Mouse (Mus musculus) MEL (cell line): ENCODE results near the gene N4bp2l2. TPM values are rescaled to one million over a fixed set of nuclear protein-coding genes. Genes with fewer than 3 reads are reported as not detected.
A peak's percentile ranks its signal among the peaks of the same experiment; 100 is the strongest.

Experiments used
- DNase-seq: peaks from one replicate; pipeline ENCODE4 v3.0.0; 2011; ENCODE audit warnings: low read depth, low spot score
- H3K27ac ChIP-seq: 2 replicates; pipeline ENCODE4 v1.5.1; 2012; ENCODE audit warnings: low read depth, mild to moderate bottlenecking, control low read depth, low read length, moderate library complexity; ENCODE audit not compliant: control insufficient read depth
- H3K27me3 ChIP-seq, 2 experiments: fragments of 150-350 bp in 1 of 2; sonication (generic) in 1 of 2; 2 replicates each; pipeline ENCODE4 v1.6.1; 2012; ENCODE audit warnings: low read length in 2 of 2, mild to moderate bottlenecking in 2 of 2, improper control_type of control experiment in 1 of 2, moderate library complexity in 1 of 2; ENCODE audit not compliant: insufficient read depth in 2 of 2, control insufficient read depth in 1 of 2
- H3K36me3 ChIP-seq, 2 experiments: 2 replicates each; pipeline ENCODE4 v1.6.1; 2012 to 2014; ENCODE audit warnings: low read length in 2 of 2, improper control_type of control experiment in 1 of 2, inconsistent platforms in 1 of 2, mild to moderate bottlenecking in 1 of 2; ENCODE audit not compliant: insufficient read depth in 2 of 2, control insufficient read depth in 1 of 2
- H3K4me1 ChIP-seq, 2 experiments: fragments of 150-350 bp in 1 of 2; sonication (generic) in 1 of 2; 2 replicates each; pipeline ENCODE4 v1.6.1; 2012; ENCODE audit warnings: low read length in 2 of 2, improper control_type of control experiment in 1 of 2, mild to moderate bottlenecking in 1 of 2; ENCODE audit not compliant: insufficient read depth in 2 of 2, control insufficient read depth in 1 of 2
- H3K4me3 ChIP-seq, 2 experiments: fragments of 150-350 bp in 1 of 2; sonication (generic) in 1 of 2; 2 replicates each; pipeline ENCODE4 v1.5.1; 2012; ENCODE audit warnings: low read depth in 2 of 2, low read length in 2 of 2, mild to moderate bottlenecking in 2 of 2, moderate library complexity in 2 of 2, control low read depth in 1 of 2, improper control_type of control experiment in 1 of 2; ENCODE audit not compliant: control insufficient read depth in 1 of 2, insufficient read depth in 1 of 2
- H3K79me2 ChIP-seq: 2 replicates; pipeline ENCODE4 v1.6.1; 2012; ENCODE audit warnings: mild to moderate bottlenecking, low read length, moderate library complexity; ENCODE audit not compliant: control insufficient read depth, poor library complexity, insufficient read depth
- H3K9ac ChIP-seq: 2 replicates; pipeline ENCODE4 v1.6.1; 2012; ENCODE audit warnings: low read depth, mild to moderate bottlenecking, control low read depth, low read length, moderate library complexity; ENCODE audit not compliant: control insufficient read depth, poor library complexity, severe bottlenecking
- H3K9me3 ChIP-seq: fragments of 150-350 bp; sonication (generic); replicated peaks from 2 replicates; pipeline ENCODE4 v1.6.1; 2012; ENCODE audit warnings: mild to moderate bottlenecking, low read length, improper control_type of control experiment, moderate library complexity; ENCODE audit not compliant: insufficient read depth
- BHLHE40 ChIP-seq: IDR thresholded peaks from 2 replicates; pipeline ENCODE4 v1.6.1; 2012; ENCODE audit warnings: low read depth, mild to moderate bottlenecking, inconsistent platforms, low read length, improper control_type of control experiment, borderline replicate concordance
- E2F4 ChIP-seq: IDR thresholded peaks from 2 replicates; pipeline ENCODE4 v1.6.1; 2011; ENCODE audit warnings: low read depth, low read length, improper control_type of control experiment, borderline replicate concordance
- ELF1 ChIP-seq: IDR thresholded peaks from 2 replicates; pipeline ENCODE4 v1.6.1; 2014; ENCODE audit warnings: low read depth, mild to moderate bottlenecking, inconsistent platforms, low read length, improper control_type of control experiment, moderate library complexity
- ETS1 ChIP-seq: IDR thresholded peaks from 2 replicates; pipeline ENCODE4 v1.6.1; 2012; ENCODE audit warnings: low read depth, mild to moderate bottlenecking, inconsistent platforms, low read length, improper control_type of control experiment, moderate library complexity
- GABPA ChIP-seq: IDR thresholded peaks from 2 replicates; pipeline ENCODE4 v1.6.1; 2012; ENCODE audit warnings: low read depth, mild to moderate bottlenecking, inconsistent platforms, low read length, improper control_type of control experiment, moderate library complexity
- GATA1 ChIP-seq: IDR thresholded peaks from 2 replicates; pipeline ENCODE4 v1.6.1; 2011; ENCODE audit warnings: low read depth, low read length, improper control_type of control experiment
- HCFC1 ChIP-seq: IDR thresholded peaks from 2 replicates; pipeline ENCODE4 v1.6.1; 2012; ENCODE audit warnings: low read depth, mild to moderate bottlenecking, inconsistent platforms, low read length, improper control_type of control experiment, moderate library complexity
- JUND ChIP-seq: IDR thresholded peaks from 2 replicates; pipeline ENCODE4 v1.6.1; 2011; ENCODE audit warnings: low read depth, mild to moderate bottlenecking, improper control_type of control experiment, low read length
- MAFK ChIP-seq: IDR thresholded peaks from 2 replicates; pipeline ENCODE4 v1.6.1; 2011; ENCODE audit warnings: low read depth, mild to moderate bottlenecking, low read length, improper control_type of control experiment, borderline replicate concordance
- MAX ChIP-seq: IDR thresholded peaks from 2 replicates; pipeline ENCODE4 v1.6.1; 2011; ENCODE audit warnings: low read length, improper control_type of control experiment
- MAZ ChIP-seq: IDR thresholded peaks from 2 replicates; pipeline ENCODE4 v1.6.1; 2012; ENCODE audit warnings: low read depth, mild to moderate bottlenecking, inconsistent platforms, low read length, improper control_type of control experiment
- MEF2A ChIP-seq: IDR thresholded peaks from 2 replicates; pipeline ENCODE4 v1.6.1; 2014; ENCODE audit warnings: low read depth, mild to moderate bottlenecking, inconsistent platforms, low read length, improper control_type of control experiment; ENCODE audit not compliant: poor library complexity, insufficient replicate concordance, severe bottlenecking; ENCODE audit errors: extremely low read depth
- MXI1 ChIP-seq: IDR thresholded peaks from 2 replicates; pipeline ENCODE4 v1.6.1; 2011; ENCODE audit warnings: mild to moderate bottlenecking, low read depth, low read length, improper control_type of control experiment
- MYB ChIP-seq: IDR thresholded peaks from 2 replicates; pipeline ENCODE4 v1.6.1; 2011; ENCODE audit warnings: mild to moderate bottlenecking, low read depth, low read length, improper control_type of control experiment
- MYC ChIP-seq: IDR thresholded peaks from 2 replicates; pipeline ENCODE4 v1.6.1; 2011; ENCODE audit warnings: low read depth, mild to moderate bottlenecking, low read length, improper control_type of control experiment, moderate library complexity
- NELFE ChIP-seq: IDR thresholded peaks from 2 replicates; pipeline ENCODE4 v1.6.1; 2011; ENCODE audit warnings: low read depth, low read length, improper control_type of control experiment
- NRF1 ChIP-seq: IDR thresholded peaks from 2 replicates; pipeline ENCODE4 v1.6.1; 2014; ENCODE audit warnings: low read depth, mild to moderate bottlenecking, inconsistent platforms, low read length, improper control_type of control experiment, moderate library complexity; ENCODE audit not compliant: poor library complexity, insufficient read depth, severe bottlenecking
- POLR2A ChIP-seq, 2 experiments: IDR thresholded peaks; 2 replicates each; pipeline ENCODE4 v1.6.1; 2011 to 2012; ENCODE audit warnings: low read length in 2 of 2, mild to moderate bottlenecking in 2 of 2, control low read depth in 1 of 2, improper control_type of control experiment in 1 of 2, low read depth in 1 of 2, moderate library complexity in 1 of 2; ENCODE audit not compliant: control insufficient read depth in 1 of 2, insufficient read depth in 1 of 2, poor library complexity in 1 of 2
- POLR2AphosphoS2 ChIP-seq: IDR thresholded peaks from 2 replicates; pipeline ENCODE4 v1.6.1; 2011; ENCODE audit warnings: low read length, improper control_type of control experiment
- POLR2AphosphoS5 ChIP-seq: IDR thresholded peaks from 2 replicates; pipeline ENCODE4 v1.6.1; 2012; ENCODE audit warnings: low read depth, borderline replicate concordance, mild to moderate bottlenecking, inconsistent platforms, low read length, moderate library complexity, mixed read lengths
- RAD21 ChIP-seq: IDR thresholded peaks from 2 replicates; pipeline ENCODE4 v1.6.1; 2011; ENCODE audit warnings: mild to moderate bottlenecking, low read depth, low read length, improper control_type of control experiment
- SIN3A ChIP-seq: IDR thresholded peaks from 2 replicates; pipeline ENCODE4 v1.6.1; 2012; ENCODE audit warnings: low read length, improper control_type of control experiment, inconsistent platforms
- SMC3 ChIP-seq: IDR thresholded peaks from 2 replicates; pipeline ENCODE4 v1.6.1; 2011; ENCODE audit warnings: low read depth, low read length, improper control_type of control experiment
- TAL1 ChIP-seq: IDR thresholded peaks from 2 replicates; pipeline ENCODE4 v1.6.1; 2012; ENCODE audit warnings: mild to moderate bottlenecking, inconsistent platforms, low read length, moderate library complexity, mixed read lengths
- TBP ChIP-seq: IDR thresholded peaks from 2 replicates; pipeline ENCODE4 v1.8.0; 2011; ENCODE audit warnings: low read depth, low read length, improper control_type of control experiment
- TCF12 ChIP-seq: IDR thresholded peaks from 2 replicates; pipeline ENCODE4 v1.6.1; 2014; ENCODE audit warnings: low read depth, mild to moderate bottlenecking, inconsistent platforms, low read length, improper control_type of control experiment, moderate library complexity
- UBTF ChIP-seq: IDR thresholded peaks from 2 replicates; pipeline ENCODE4 v1.6.1; 2012; ENCODE audit warnings: low read depth, mild to moderate bottlenecking, inconsistent platforms, low read length, improper control_type of control experiment, moderate library complexity, borderline replicate concordance; ENCODE audit not compliant: insufficient read depth
- USF2 ChIP-seq, 2 experiments: IDR thresholded peaks; 2 replicates each; pipeline ENCODE4 v1.6.1; 2011 to 2012; ENCODE audit warnings: improper control_type of control experiment in 2 of 2, low read length in 2 of 2, borderline replicate concordance in 1 of 2, inconsistent platforms in 1 of 2, low read depth in 1 of 2, mild to moderate bottlenecking in 1 of 2; ENCODE audit not compliant: insufficient read depth in 1 of 2
- polyA plus RNA-seq, 2 experiments: library from polyadenylated mRNA; stranded (reverse) in 1 of 2; unstranded in 1 of 2; fragments of >175 nt in 1 of 2; fragments of >200 nt in 1 of 2; gene quantifications; 2 replicates each; pipeline versions ENCODE4 v1.2.1 to v1.2.4; 2012; ENCODE audit warnings: low replicate concordance in 2 of 2, low read depth in 1 of 2; ENCODE audit not compliant: insufficient read length in 2 of 2, insufficient read depth in 1 of 2, missing spikeins in 1 of 2
- total RNA-seq: library from RNA; depleted of rRNA; stranded (reverse); fragments of 300-350 nt; gene quantifications from 2 replicates; pipeline ENCODE4 v1.2.3, GENCODE M21; 2012

Gene N4bp2l2
- total and polyA plus RNA-seq, 3 experiments, result 67.5 to 74.9 TPM; not detected in 1

GRCm38 (mm10) chr5:150625528-150625927 is 40.5 kb downstream of the N4bp2l2 start (continued):
- TF ChIP-seq MAFK (no peak), HCFC1 (no peak), TCF12 (peak; percentile 40; the same call in 1 of the 2 replicates), E2F4 (no peak), MEF2A (peak; percentile 84), POLR2AphosphoS2 (no peak), GATA1 (peak; percentile 87), MYC (peak; percentile 49; the same call in 1 of the 2 replicates), BHLHE40 (no peak), SMC3 (no peak), GABPA (no peak), MAX (0 out of 2 replicates have a peak, but pooled peaks have one; percentile 26), UBTF (no peak), NELFE (no peak), NRF1 (peak; percentile 34; the same call in 1 of the 2 replicates), POLR2AphosphoS5 (no peak)

GRCm38 (mm10) chr5:150622792-150623191 is 43.2 kb downstream of the N4bp2l2 start:
- TF ChIP-seq POLR2AphosphoS2 (no peak), ETS1 (no peak), POLR2A (IDR thresholded peaks at IDR 0.05; ENCODE audit: control insufficient read depth in 1 of 2, insufficient read depth in 1 of 2, low read depth in 1 of 2, low read length in 2 of 2, poor library complexity in 1 of 2) (0 out of 4 replicates have a peak, but pooled peaks of 1 of the 2 experiments have one; percentile 8), UBTF (no peak)
- no peak overlapping the region for H3K27ac ChIP-seq
- H3K27me3 ChIP-seq, result no peaks in the 10 kb centered on the region
- no peak overlapping the region for H3K9ac ChIP-seq
- peak; percentile 30 for DNase-seq
- peaks cover 13 to 23% of the 10 kb centered on the region in 2 experiments for H3K4me1 ChIP-seq
- peaks cover 3 to 42% of the 10 kb centered on the region in 2 experiments; a peak in 2 of 4 replicates for H3K36me3 ChIP-seq
- no peaks in the 10 kb centered on the region for H3K9me3 ChIP-seq
- H3K79me2 ChIP-seq, result no peaks in the 10 kb centered on the region
- H3K4me3 ChIP-seq, result no peak overlapping the region

- H3K4me3 ChIP-seq, result no peak overlapping the region
- H3K4me1 ChIP-seq, result peaks cover 13 to 20% of the 10 kb centered on the region in 2 experiments
- H3K36me3 ChIP-seq, result peaks cover 3 to 35% of the 10 kb centered on the region in 2 experiments; a peak in 2 of 4 replicates
- H3K79me2 ChIP-seq, result no peaks in the 10 kb centered on the region
- no peaks in the 10 kb centered on the region for H3K9me3 ChIP-seq
- H3K27me3 ChIP-seq, result no peaks in the 10 kb centered on the region
- H3K9ac ChIP-seq, result no peak overlapping the region
- peak; percentile 96 for DNase-seq
- H3K27ac ChIP-seq, result peak overlapping the region; percentile 30; the same call in 1 of the 2 replicates
- TF ChIP-seq NELFE (no peak), MYB (no peak), SIN3A (0 out of 2 replicates have a peak, but pooled peaks have one; percentile 46), ELF1 (no peak), GABPA (no peak), HCFC1 (no peak), TBP (0 out of 2 replicates have a peak, but pooled peaks have one; percentile 22), BHLHE40 (no peak), RAD21 (no peak; the same call in 1 of the 2 replicates), TAL1 (peak; percentile 89), GATA1 (peak; percentile 76), E2F4 (no peak), USF2 (IDR thresholded peaks at IDR 0.05; ENCODE audit: borderline replicate concordance in 1 of 2, insufficient read depth in 1 of 2, low read depth in 1 of 2, low read length in 2 of 2) (no peak), MAZ (no peak), MAX (no peak), MXI1 (0 out of 2 replicates have a peak, but pooled peaks have one; percentile 20), JUND (peak; percentile 96), POLR2A (IDR thresholded peaks at IDR 0.05; ENCODE audit: control insufficient read depth in 1 of 2, insufficient read depth in 1 of 2, low read depth in 1 of 2, low read length in 2 of 2, poor library complexity in 1 of 2) (no peak)
Measured at GRCm38 (mm10) chr5:150621592-150621991, 44.4 kb downstream of the N4bp2l2 start.
